9 mouse cellular contexts compared by ENCODE assay signal in genomic region chr12:85366271-85366670, GRCm38 (mm10). TPM values are rescaled to one million over a fixed set of nuclear protein-coding genes. Genes with fewer than 3 reads are reported as not detected.
DNase-seq lines count a peak whose midpoint lies in the region; ATAC-seq and TF ChIP-seq lines count a peak whose summit lies in the region.
"Had no signal": no experiment of that assay in that cellular context is flagged by ENCODE, and none has a peak within 500 bp of the region (broad histone marks: within the 10 kb centered on the region; RNA-seq: fewer than 3 reads in every experiment).

No protein-coding gene starts in this region.

- no peak overlapping the region for H3K9ac ChIP-seq in intestine, embryonic 16.5 days (ENCODE audit: low read depth, low read length)
- no peak overlapping the region for H3K9ac ChIP-seq in intestine, postnatal 0 days (ENCODE audit: low read depth, low read length)
- H3K9ac ChIP-seq in embryonic facial prominence, embryonic 14.5 days (ENCODE audit: low read depth, low read length) = no peak overlapping the region
- H3K9ac ChIP-seq: neural tube, embryonic 12.5 days had no signal

- H3K4me1 ChIP-seq in intestine, embryonic 16.5 days (ENCODE audit: control insufficient read depth, insufficient read depth, low read length) = peaks cover 22% of the 10 kb centered on the region
- H3K4me1 ChIP-seq in intestine, postnatal 0 days (replicated peaks; ENCODE audit: control insufficient read depth, insufficient read depth, low read length) = 0 out of 2 replicates have a peak, but pooled peaks cover 17% of the 10 kb centered on the region
- H3K4me1 ChIP-seq in embryonic facial prominence, embryonic 14.5 days (ENCODE audit: control insufficient read depth, insufficient read depth, low read length) = no peaks in the 10 kb centered on the region

- no peak for TF ChIP-seq CTCF in intestine, postnatal 0 days (IDR thresholded peaks at IDR 0.05; ENCODE audit: low read depth)

- peak; percentile 96 for DNase-seq in brain, adult 2 months (ENCODE audit: low read depth, low spot score)
- DNase-seq in embryonic facial prominence, embryonic 14.5 days (ENCODE audit: low spot score) = no peak
- peak; percentile 28 to 34 for DNase-seq in left cerebral cortex, adult 18-20 months (ENCODE audit: low spot score in 2 of 2)
- no peak for DNase-seq in thymus, adult 18-20 months
- no peak for DNase-seq in retina, postnatal 1 day

- no peak overlapping the region for H3K4me3 ChIP-seq in intestine, embryonic 16.5 days (ENCODE audit: low read length)
- no peak overlapping the region for H3K4me3 ChIP-seq in intestine, postnatal 0 days (ENCODE audit: low read depth, low read length)
- H3K4me3 ChIP-seq in embryonic facial prominence, embryonic 14.5 days (ENCODE audit: low read depth, low read length) = no peak overlapping the region
- H3K4me3 ChIP-seq: neural tube, embryonic 12.5 days had no signal

- H3K9me3 ChIP-seq in intestine, embryonic 16.5 days (ENCODE audit: control insufficient read depth, low read length) = no peaks in the 10 kb centered on the region
- no peaks in the 10 kb centered on the region for H3K9me3 ChIP-seq in intestine, postnatal 0 days (ENCODE audit: control insufficient read depth)
- H3K9me3 ChIP-seq in embryonic facial prominence, embryonic 14.5 days (ENCODE audit: control insufficient read depth, low read length) = no peaks in the 10 kb centered on the region
- H3K9me3 ChIP-seq: neural tube, embryonic 12.5 days had no signal

- no peaks in the 10 kb centered on the region for H3K36me3 ChIP-seq in intestine, embryonic 16.5 days (ENCODE audit: control insufficient read depth, insufficient read depth, low read length)
- no peaks in the 10 kb centered on the region for H3K36me3 ChIP-seq in intestine, postnatal 0 days (ENCODE audit: control insufficient read depth, insufficient read depth)
- peaks cover 19% of the 10 kb centered on the region; the same call in 1 of the 2 replicates for H3K36me3 ChIP-seq in embryonic facial prominence, embryonic 14.5 days (ENCODE audit: control insufficient read depth, insufficient read depth, low read length)

- H3K27ac ChIP-seq in intestine, embryonic 16.5 days (ENCODE audit: low read length) = no peak overlapping the region; the same call in 1 of the 2 replicates
- no peak overlapping the region for H3K27ac ChIP-seq in intestine, postnatal 0 days (ENCODE audit: low read depth, low read length)
- peak overlapping the region; percentile 58 for H3K27ac ChIP-seq in embryonic facial prominence, embryonic 14.5 days (replicated peaks; ENCODE audit: low read depth, low read length)
- H3K27ac ChIP-seq: neural tube, embryonic 12.5 days had no signal

- no peak overlapping the region for H3K4me2 ChIP-seq in intestine, embryonic 16.5 days (ENCODE audit: low read depth, low read length)
- no peak overlapping the region for H3K4me2 ChIP-seq in intestine, postnatal 0 days (replicated peaks; ENCODE audit: low read depth)
- H3K4me2 ChIP-seq in embryonic facial prominence, embryonic 14.5 days (ENCODE audit: low read depth, low read length) = no peak overlapping the region
- H3K4me2 ChIP-seq: neural tube, embryonic 12.5 days had no signal

- 0 out of 2 replicates have a peak, but pooled peaks have one; percentile 36 for ATAC-seq in intestine, embryonic 16.5 days
- ATAC-seq in intestine, postnatal 0 days = no peak
- peak; percentile 15; the same call in 1 of the 2 replicates for ATAC-seq in embryonic facial prominence, embryonic 14.5 days (ENCODE audit: low read depth)
- ATAC-seq in megakaryocyte progenitor cell, adult 5-6 weeks (replicated peaks; ENCODE audit: poor library complexity) = no peak

- WGBS in intestine, embryonic 16.5 days = 69% methylated on average over 3 of the region's 3 CpGs
- 63% methylated on average over 3 of the region's 3 CpGs for WGBS in intestine, postnatal 0 days
- WGBS in embryonic facial prominence, embryonic 14.5 days = 75% methylated on average over 3 of the region's 3 CpGs

- no peaks in the 10 kb centered on the region for H3K27me3 ChIP-seq in intestine, embryonic 16.5 days (replicated peaks; ENCODE audit: control insufficient read depth, insufficient read depth, low read length)
- H3K27me3 ChIP-seq in intestine, postnatal 0 days (replicated peaks; ENCODE audit: control insufficient read depth, insufficient read depth, low read length) = no peaks in the 10 kb centered on the region
- H3K27me3 ChIP-seq in embryonic facial prominence, embryonic 14.5 days (replicated peaks; ENCODE audit: control insufficient read depth, insufficient read depth, low read length) = no peaks in the 10 kb centered on the region
- H3K27me3 ChIP-seq: neural tube, embryonic 12.5 days had no signal

RNA-seq across cellular contexts. Expression of gene Tmed10, which starts 8.4 kb away (rescaled TPM):
- 346 and 352 TPM in 2 replicates for polyA plus RNA-seq in intestine, embryonic 16.5 days (2015; fragmentation: Nextera tagmentation; extraction: Ambion mirVana)
- polyA plus RNA-seq in intestine, postnatal 0 days (2015; fragmentation: Nextera tagmentation; extraction: Ambion mirVana) = 328 TPM in 2 replicates
- polyA plus RNA-seq in embryonic facial prominence, embryonic 14.5 days (2014; fragmentation: Nextera tagmentation; extraction: Ambion mirVana) = 358 and 372 TPM in 2 replicates
- total RNA-seq in left cerebral cortex, adult 18-20 months (2021) = 100 to 1,000 TPM; 162 to 165 TPM
- 327 and 328 TPM in 2 replicates for total RNA-seq in megakaryocyte progenitor cell, adult 5-6 weeks (2015)
- total RNA-seq in megakaryocyte progenitor cell, adult 5-6 weeks (2017) = 142 and 176 TPM in 2 replicates

RNA-seq across cellular contexts. Expression of gene Nek9, which starts 27.1 kb away (rescaled TPM):
- 13.2 and 15.9 TPM in 2 replicates for polyA plus RNA-seq in intestine, embryonic 16.5 days (2015; fragmentation: Nextera tagmentation; extraction: Ambion mirVana)
- 10.2 and 10.3 TPM in 2 replicates for polyA plus RNA-seq in intestine, postnatal 0 days (2015; fragmentation: Nextera tagmentation; extraction: Ambion mirVana)
- polyA plus RNA-seq in embryonic facial prominence, embryonic 14.5 days (2014; fragmentation: Nextera tagmentation; extraction: Ambion mirVana) = 19.4 and 21.2 TPM in 2 replicates
- total RNA-seq in left cerebral cortex, adult 18-20 months (2021) = 10 to 100 TPM; 35.7 to 36.3 TPM
- 34.0 and 36.1 TPM in 2 replicates for total RNA-seq in megakaryocyte progenitor cell, adult 5-6 weeks (2015)
- 20.4 and 23.6 TPM in 2 replicates for total RNA-seq in megakaryocyte progenitor cell, adult 5-6 weeks (2017)

Comparison
In these comparisons a context has a peak if more than half of its experiments do, and no peak if none do; other contexts are left out.
1. ATAC-seq: peak in intestine, embryonic 16.5 days (single experiment) and embryonic facial prominence, embryonic 14.5 days (single experiment); none in intestine, postnatal 0 days (single experiment) and megakaryocyte progenitor cell, adult 5-6 weeks (single experiment).
2. DNase-seq: peak in brain, adult 2 months (single experiment) and left cerebral cortex, adult 18-20 months (2 of 2); none in embryonic facial prominence, embryonic 14.5 days (single experiment), thymus, adult 18-20 months (0 of 2) and retina, postnatal 1 day (single experiment).